ENCODE assay signal across 9 mouse cellular contexts in the genomic region with DNA sequence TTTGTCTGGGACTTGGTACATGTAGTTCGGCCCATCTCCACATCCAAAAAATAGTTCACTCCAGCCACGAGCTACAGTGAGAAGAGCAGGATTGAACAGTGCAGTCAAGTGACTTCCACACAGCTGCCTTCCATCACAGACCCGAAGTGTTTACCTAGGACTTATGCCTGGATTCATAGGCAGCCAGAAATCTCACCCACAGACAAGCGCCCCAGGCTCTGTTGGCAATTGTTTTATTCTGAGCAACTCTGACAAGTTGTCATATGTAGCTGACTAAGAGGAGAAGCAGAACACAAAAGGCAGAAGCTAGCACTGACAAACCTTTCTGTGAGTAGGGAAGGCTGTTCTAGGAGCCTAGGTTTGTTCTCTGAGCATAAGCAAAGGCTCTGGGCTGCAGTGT. TPM values are rescaled to one million over a fixed set of nuclear protein-coding genes. Genes with fewer than 3 reads are reported as not detected.
DNase-seq lines count a peak whose midpoint lies in the region; ATAC-seq and TF ChIP-seq lines count a peak whose summit lies in the region.
"Had no signal": no experiment of that assay in that cellular context is flagged by ENCODE, and none has a peak within 500 bp of the region (broad histone marks: within the 10 kb centered on the region; RNA-seq: fewer than 3 reads in every experiment).

No protein-coding gene starts in this region.

- peak overlapping the region; percentile 65 for H3K4me2 ChIP-seq in forebrain, postnatal 0 days (ENCODE audit: low read depth)
- peak overlapping the region; percentile 86 for H3K4me2 ChIP-seq in liver, embryonic 15.5 days
- peak overlapping the region; percentile 71 for H3K4me2 ChIP-seq in stomach, embryonic 16.5 days (ENCODE audit: low read depth, low read length)

- H3K27ac ChIP-seq in forebrain, postnatal 0 days (ENCODE audit: low read depth, low read length) = peak overlapping the region; percentile 29; the same call in 1 of the 2 replicates
- no peak overlapping the region for H3K27ac ChIP-seq in liver, embryonic 15.5 days (replicated peaks)
- H3K27ac ChIP-seq in stomach, embryonic 16.5 days (ENCODE audit: low read length) = peak overlapping the region; percentile 98
- H3K27ac ChIP-seq: liver, embryonic 14.5 days had no signal

- H3K4me1 ChIP-seq in lung, adult 2 months (ENCODE audit: control insufficient read depth, insufficient read depth, low read length) = peaks cover 21% of the 10 kb centered on the region
- H3K4me1 ChIP-seq in forebrain, postnatal 0 days (ENCODE audit: insufficient read depth) = peaks cover 26% of the 10 kb centered on the region
- peaks cover 35% of the 10 kb centered on the region for H3K4me1 ChIP-seq in liver, embryonic 15.5 days (replicated peaks)
- H3K4me1 ChIP-seq in stomach, embryonic 16.5 days (ENCODE audit: control insufficient read depth, insufficient read depth, low read length) = peaks cover 31% of the 10 kb centered on the region

- H3K27me3 ChIP-seq in forebrain, postnatal 0 days (ENCODE audit: insufficient read depth, low read length) = no peaks in the 10 kb centered on the region
- H3K27me3 ChIP-seq in liver, embryonic 15.5 days = no peaks in the 10 kb centered on the region
- no peaks in the 10 kb centered on the region for H3K27me3 ChIP-seq in stomach, embryonic 16.5 days (ENCODE audit: control insufficient read depth, insufficient read depth, low read length)

- no peak for DNase-seq in lung, adult 2 months
- DNase-seq in lung, postnatal 25 days (ENCODE audit: low spot score) = no peak
- DNase-seq in forebrain, postnatal 0 days = no peak
- DNase-seq in spleen, postnatal 14 days (ENCODE audit: low spot score in 2 of 2) = no peak
- DNase-seq in spleen, adult 18-20 months = no peak

- peaks cover 17% of the 10 kb centered on the region for H3K36me3 ChIP-seq in forebrain, postnatal 0 days (ENCODE audit: insufficient read depth)
- H3K36me3 ChIP-seq in liver, embryonic 15.5 days (replicated peaks) = peaks cover 12% of the 10 kb centered on the region; the same call in 1 of the 2 replicates
- H3K36me3 ChIP-seq in stomach, embryonic 16.5 days (ENCODE audit: control insufficient read depth, insufficient read depth, low read length) = peaks cover 9% of the 10 kb centered on the region; the same call in 1 of the 2 replicates

- H3K9me3 ChIP-seq in forebrain, postnatal 0 days (ENCODE audit: low read length) = no peaks in the 10 kb centered on the region
- H3K9me3 ChIP-seq in liver, embryonic 15.5 days (replicated peaks) = no peaks in the 10 kb centered on the region
- no peaks in the 10 kb centered on the region for H3K9me3 ChIP-seq in stomach, embryonic 16.5 days (replicated peaks; ENCODE audit: control insufficient read depth, low read length)

- no peak for TF ChIP-seq POLR2A in lung, adult 2 months (IDR thresholded peaks at IDR 0.05; ENCODE audit: borderline replicate concordance, extremely low read depth, low read depth, low read length)

- peak overlapping the region; percentile 95; the same call in 1 of the 2 replicates for H3K9ac ChIP-seq in forebrain, postnatal 0 days
- H3K9ac ChIP-seq in liver, embryonic 15.5 days = no peak overlapping the region
- no peak overlapping the region for H3K9ac ChIP-seq in stomach, embryonic 16.5 days (ENCODE audit: low read length)
- H3K9ac ChIP-seq: liver, embryonic 14.5 days had no signal

- peak overlapping the region; percentile 88 for H3K4me3 ChIP-seq in lung, adult 2 months (replicated peaks; ENCODE audit: extremely low read depth, low read depth, low read length)
- H3K4me3 ChIP-seq in forebrain, postnatal 0 days (ENCODE audit: low read depth, low read length) = peak overlapping the region; percentile 93
- peak overlapping the region; percentile 75; the same call in 1 of the 2 replicates for H3K4me3 ChIP-seq in liver, embryonic 15.5 days (replicated peaks)
- peak overlapping the region; percentile 89; the same call in 1 of the 2 replicates for H3K4me3 ChIP-seq in stomach, embryonic 16.5 days (replicated peaks; ENCODE audit: low read length)

- WGBS in lung, adult 2 months = 33% methylated on average over 4 of the region's 4 CpGs
- WGBS in forebrain, postnatal 0 days = 70% methylated on average over 4 of the region's 4 CpGs
- WGBS in liver, embryonic 15.5 days (ENCODE audit: insufficient replicate concordance) = 64% methylated on average over 4 of the region's 4 CpGs
- WGBS in stomach, embryonic 16.5 days = 32% methylated on average over 4 of the region's 4 CpGs

- no peak for ATAC-seq in forebrain, postnatal 0 days
- ATAC-seq in liver, embryonic 15.5 days (ENCODE audit: insufficient read depth) = no peak
- ATAC-seq in stomach, embryonic 16.5 days (ENCODE audit: insufficient read depth, low FRiP score) = peak; percentile 64; the same call in 1 of the 2 replicates
- no peak for ATAC-seq in monocyte, adult 5-6 weeks (replicated peaks; ENCODE audit: insufficient number of reproducible peaks, low FRiP score, low TSS enrichment, poor library complexity, severe bottlenecking)

- TF ChIP-seq CTCF in lung, adult 2 months (IDR thresholded peaks at IDR 0.05; ENCODE audit: insufficient read depth, low read length) = no peak
- TF ChIP-seq CTCF in forebrain, postnatal 0 days (IDR thresholded peaks at IDR 0.05; ENCODE audit: low read depth) = no peak

RNA-seq across cellular contexts. Expression of a gene that starts 2.6 kb away (rescaled TPM):
- 1,892 and 2,105 TPM in 2 replicates for polyA plus RNA-seq in lung, adult 2 months (2012; rRNA removed)
- total RNA-seq in forebrain, postnatal 0 days (2014; rRNA removed) = 495 and 652 TPM in 2 replicates
- 1,133 and 1,187 TPM in 2 replicates for polyA plus RNA-seq in forebrain, postnatal 0 days (2015; fragmentation: Nextera tagmentation; extraction: Ambion mirVana)
- 173 and 189 TPM in 2 replicates for polyA plus RNA-seq in liver, embryonic 15.5 days (2015; fragmentation: Nextera tagmentation; extraction: Ambion mirVana)
- 470 and 499 TPM in 2 replicates for polyA plus RNA-seq in stomach, embryonic 16.5 days (2015; fragmentation: Nextera tagmentation; extraction: Ambion mirVana)
- 977 to 1,560 TPM (median 1,517 TPM) in 3 replicates for total RNA-seq in monocyte, adult 5-6 weeks (2017)

RNA-seq across cellular contexts. Expression of a gene that starts 8.0 kb away (rescaled TPM):
- polyA plus RNA-seq in lung, adult 2 months (2012; rRNA removed) = 12.7 and 19.1 TPM in 2 replicates
- 0.67 TPM in 1 of 2 replicates, not detected in the other for total RNA-seq in forebrain, postnatal 0 days (2014; rRNA removed)
- not detected in 2 replicates for polyA plus RNA-seq in forebrain, postnatal 0 days (2015; fragmentation: Nextera tagmentation; extraction: Ambion mirVana)
- polyA plus RNA-seq in liver, embryonic 15.5 days (2015; fragmentation: Nextera tagmentation; extraction: Ambion mirVana) = not detected in 2 replicates
- polyA plus RNA-seq in stomach, embryonic 16.5 days (2015; fragmentation: Nextera tagmentation; extraction: Ambion mirVana) = not detected in 2 replicates
- total RNA-seq in monocyte, adult 5-6 weeks (2017) = not detected in 3 replicates
- polyA plus RNA-seq: liver, embryonic 14.5 days had no signal

RNA-seq across cellular contexts. Expression of a gene that starts 37.9 kb away (rescaled TPM):
- polyA plus RNA-seq in lung, adult 2 months (2012; rRNA removed) = 0.20 TPM in 1 of 2 replicates, not detected in the other
- total RNA-seq in forebrain, postnatal 0 days (2014; rRNA removed) = not detected in 2 replicates
- not detected in 2 replicates for polyA plus RNA-seq in forebrain, postnatal 0 days (2015; fragmentation: Nextera tagmentation; extraction: Ambion mirVana)
- 0.17 TPM in 1 of 2 replicates, not detected in the other for polyA plus RNA-seq in liver, embryonic 15.5 days (2015; fragmentation: Nextera tagmentation; extraction: Ambion mirVana)
- not detected in 2 replicates for polyA plus RNA-seq in stomach, embryonic 16.5 days (2015; fragmentation: Nextera tagmentation; extraction: Ambion mirVana)
- not detected in 3 replicates for total RNA-seq in monocyte, adult 5-6 weeks (2017)

RNA-seq across cellular contexts. Expression of a gene that starts 53.0 kb away (rescaled TPM):
- polyA plus RNA-seq in lung, adult 2 months (2012; rRNA removed) = not detected in 2 replicates
- total RNA-seq in forebrain, postnatal 0 days (2014; rRNA removed) = not detected in 2 replicates
- polyA plus RNA-seq in forebrain, postnatal 0 days (2015; fragmentation: Nextera tagmentation; extraction: Ambion mirVana) = not detected in 2 replicates
- polyA plus RNA-seq in liver, embryonic 15.5 days (2015; fragmentation: Nextera tagmentation; extraction: Ambion mirVana) = not detected in 2 replicates
- polyA plus RNA-seq in stomach, embryonic 16.5 days (2015; fragmentation: Nextera tagmentation; extraction: Ambion mirVana) = not detected in 2 replicates
- total RNA-seq in monocyte, adult 5-6 weeks (2017) = 1.6 TPM in 1 of 3 replicates, not detected in the others
- polyA plus RNA-seq: liver, embryonic 14.5 days had no signal

Comparison
In these comparisons a context has a peak if more than half of its experiments do, and no peak if none do; other contexts are left out.
1. RNA of a gene that starts 8.0 kb away (polyA plus RNA-seq): 12.7 to 19.1 TPM in lung, adult 2 months; not detected in forebrain, postnatal 0 days, not detected in liver, embryonic 15.5 days and not detected in stomach, embryonic 16.5 days; every median in the first group is over 10 times any median in the second.
2. Peak in every context shown above with its lines, with median percentiles within 50 percentile points of each other: H3K4me3 ChIP-seq and H3K4me2 ChIP-seq.